8 mouse cellular contexts compared by ENCODE assay signal in the genomic region with DNA sequence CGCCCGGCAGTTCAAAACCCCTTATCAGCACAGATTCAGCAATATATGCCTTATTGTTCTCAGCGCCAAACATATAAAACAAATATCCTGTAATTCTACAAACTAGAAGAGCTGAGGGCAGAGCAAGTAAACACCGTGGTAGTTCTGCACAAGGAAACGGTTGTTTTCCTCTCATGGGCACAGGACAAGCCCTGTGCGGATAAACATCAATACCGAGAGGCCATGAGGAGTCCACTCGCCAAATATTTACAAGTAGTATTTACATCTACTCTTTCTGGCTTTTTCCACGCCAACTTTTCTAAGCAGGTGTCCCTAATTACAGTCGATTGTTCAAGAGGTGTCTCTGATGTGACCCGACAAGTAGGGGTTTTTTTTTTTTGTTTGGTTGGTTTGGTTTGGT. TPM values are rescaled to one million over a fixed set of nuclear protein-coding genes. Genes with fewer than 3 reads are reported as not detected.
DNase-seq lines count a peak whose midpoint lies in the region; ATAC-seq and TF ChIP-seq lines count a peak whose summit lies in the region.

No protein-coding gene starts in this region.

- no peaks in the 10 kb centered on the region for H3K4me1 ChIP-seq in forebrain, postnatal 0 days (ENCODE audit: insufficient read depth)
- peaks cover 28% of the 10 kb centered on the region for H3K4me1 ChIP-seq in liver, embryonic 12.5 days
- H3K4me1 ChIP-seq in neural tube, embryonic 13.5 days (replicated peaks): peaks cover 24% of the 10 kb centered on the region

- peaks cover 8% of the 10 kb centered on the region; the same call in 1 of the 2 replicates for H3K27me3 ChIP-seq in forebrain, postnatal 0 days (ENCODE audit: insufficient read depth, low read length)
- peaks cover 31% of the 10 kb centered on the region for H3K27me3 ChIP-seq in liver, embryonic 12.5 days (replicated peaks)
- peaks cover 30% of the 10 kb centered on the region for H3K27me3 ChIP-seq in neural tube, embryonic 13.5 days

- peak overlapping the region; percentile 60 for H3K4me3 ChIP-seq in layer of hippocampus, adult 2 months
- H3K4me3 ChIP-seq in forebrain, postnatal 0 days (ENCODE audit: low read depth, low read length): peak overlapping the region; percentile 51
- H3K4me3 ChIP-seq in liver, embryonic 12.5 days: peak overlapping the region; percentile 65
- H3K4me3 ChIP-seq in neural tube, embryonic 13.5 days: peak overlapping the region; percentile 55

- H3K27ac ChIP-seq in layer of hippocampus, adult 2 months: peak overlapping the region; percentile 97
- H3K27ac ChIP-seq in forebrain, postnatal 0 days (ENCODE audit: low read depth, low read length): no peak overlapping the region
- peak overlapping the region; percentile 76; the same call in 1 of the 2 replicates for H3K27ac ChIP-seq in liver, embryonic 12.5 days
- peak overlapping the region; percentile 78; the same call in 1 of the 2 replicates for H3K27ac ChIP-seq in neural tube, embryonic 13.5 days (replicated peaks)

- WGBS in forebrain, postnatal 0 days: 6% methylated on average over 11 of the region's 11 CpGs
- 3% methylated on average over 11 of the region's 11 CpGs for WGBS in liver, embryonic 12.5 days (ENCODE audit: insufficient replicate concordance)
- WGBS in neural tube, embryonic 13.5 days: 2% methylated on average over 11 of the region's 11 CpGs

- H3K36me3 ChIP-seq in forebrain, postnatal 0 days (ENCODE audit: insufficient read depth): no peaks in the 10 kb centered on the region
- H3K36me3 ChIP-seq in liver, embryonic 12.5 days: no peaks in the 10 kb centered on the region
- H3K36me3 ChIP-seq in neural tube, embryonic 13.5 days: no peaks in the 10 kb centered on the region

- H3K9me3 ChIP-seq in forebrain, postnatal 0 days (ENCODE audit: low read length): no peaks in the 10 kb centered on the region
- H3K9me3 ChIP-seq in liver, embryonic 12.5 days (replicated peaks): no peaks in the 10 kb centered on the region
- no peaks in the 10 kb centered on the region for H3K9me3 ChIP-seq in neural tube, embryonic 13.5 days

- DNase-seq in layer of hippocampus, adult 2 months (ENCODE audit: low spot score in 2 of 2): no peak
- no peak for DNase-seq in layer of hippocampus, adult 18-20 months (ENCODE audit: low spot score in 2 of 2)
- DNase-seq in forebrain, postnatal 0 days: peak; percentile 58
- no peak for DNase-seq in urinary bladder, adult 2 months (ENCODE audit: low spot score)
- no peak for DNase-seq in urinary bladder, postnatal 25 days (ENCODE audit: low spot score)
- no peak for DNase-seq in left cerebral cortex, adult 11 months (ENCODE audit: low spot score)

- ATAC-seq in forebrain, postnatal 0 days: no peak
- no peak for ATAC-seq in liver, embryonic 12.5 days
- ATAC-seq in neural tube, embryonic 13.5 days (ENCODE audit: low read depth): no peak

- H3K4me2 ChIP-seq in forebrain, postnatal 0 days (ENCODE audit: low read depth): peak overlapping the region; percentile 92
- peak overlapping the region; percentile 79 for H3K4me2 ChIP-seq in liver, embryonic 12.5 days
- peak overlapping the region; percentile 82 for H3K4me2 ChIP-seq in neural tube, embryonic 13.5 days

- TF ChIP-seq CTCF in layer of hippocampus, adult 2 months (conservative IDR thresholded peaks at IDR 0.05): no peak
- no peak for TF ChIP-seq CTCF in forebrain, postnatal 0 days (IDR thresholded peaks at IDR 0.05; ENCODE audit: low read depth)

- H3K9ac ChIP-seq in forebrain, postnatal 0 days: peak overlapping the region; percentile 50; the same call in 1 of the 2 replicates
- H3K9ac ChIP-seq in liver, embryonic 12.5 days: peak overlapping the region; percentile 25
- peak overlapping the region; percentile 63 for H3K9ac ChIP-seq in neural tube, embryonic 13.5 days

RNA-seq across cellular contexts. Expression of a gene that starts 0.7 kb away (rescaled TPM):
- 10 to 100 TPM; 75.7 to 86.0 TPM for total RNA-seq in layer of hippocampus, adult 2 months (2021)
- 10 to 100 TPM; 78.9 to 79.8 TPM for total RNA-seq in layer of hippocampus, adult 18-20 months (2021)
- total RNA-seq in forebrain, postnatal 0 days (2014; rRNA removed): 24.8 and 33.3 TPM in 2 replicates
- polyA plus RNA-seq in forebrain, postnatal 0 days (2015; fragmentation: Nextera tagmentation; extraction: Ambion mirVana): 2.2 and 3.6 TPM in 2 replicates
- polyA plus RNA-seq in liver, embryonic 12.5 days (2016; fragmentation: Nextera tagmentation; extraction: Ambion mirVana): 1.1 and 1.2 TPM in 2 replicates
- polyA plus RNA-seq in neural tube, embryonic 13.5 days (2015; fragmentation: Nextera tagmentation; extraction: Ambion mirVana): 2.9 and 4.4 TPM in 2 replicates
- 30.4 and 33.1 TPM in 2 replicates for polyA plus RNA-seq in urinary bladder, adult 2 months (2012; rRNA removed)
